Mouse (Mus musculus): Measurements from ENCODE around the gene Ptch1. TPM values are rescaled to one million over a fixed set of nuclear protein-coding genes. Genes with fewer than 3 reads are reported as not detected.

The Ptch1 gene
- polyA plus RNA-seq, 1 experiment from 2014 or later, result 25.6 TPM

- H3K9ac ChIP-seq (ENCODE audit: low read length), result no peak overlapping the region
- 46% methylated on average over 6 of the region's 6 CpGs for WGBS
- DNase-seq (ENCODE audit: low spot score) (no peak), ATAC-seq (ENCODE audit: insufficient number of reproducible peaks, low FRiP score, low TSS enrichment, low read depth) (no peak)
- H3K4me3 ChIP-seq (ENCODE audit: low read depth, low read length), result no peak overlapping the region
- no peak overlapping the region for H3K27ac ChIP-seq (replicated peaks; ENCODE audit: low read depth, low read length)
- H3K27me3 ChIP-seq (ENCODE audit: control insufficient read depth, insufficient read depth, low read length), result no peaks in the 10 kb centered on the region
- H3K4me2 ChIP-seq (ENCODE audit: low read depth, severe bottlenecking), result no peak overlapping the region
- peaks cover 40% of the 10 kb centered on the region for H3K36me3 ChIP-seq (ENCODE audit: control insufficient read depth, insufficient read depth, low read length)
- peaks cover 15% of the 10 kb centered on the region for H3K4me1 ChIP-seq (ENCODE audit: control insufficient read depth, insufficient read depth, low read length)
- no peaks in the 10 kb centered on the region for H3K9me3 ChIP-seq (ENCODE audit: control insufficient read depth, low read length)
Observed at GRCm38 (mm10) chr13:63512411-63512810, 61.0 kb downstream of the Ptch1 start.

GRCm38 (mm10) chr13:63507821-63508220 is 65.6 kb downstream of the Ptch1 start:
- ATAC-seq (ENCODE audit: insufficient number of reproducible peaks, low FRiP score, low TSS enrichment, low read depth) (no peak), DNase-seq (ENCODE audit: low spot score) (peak; percentile 25)
- 91% methylated on average over 5 of the region's 5 CpGs for WGBS
- H3K9ac ChIP-seq (ENCODE audit: low read length), result no peak overlapping the region
- H3K27me3 ChIP-seq (ENCODE audit: control insufficient read depth, insufficient read depth, low read length), result no peaks in the 10 kb centered on the region
- no peak overlapping the region for H3K4me3 ChIP-seq (ENCODE audit: low read depth, low read length)
- no peak overlapping the region for H3K4me2 ChIP-seq (ENCODE audit: low read depth, severe bottlenecking)
- H3K4me1 ChIP-seq (ENCODE audit: control insufficient read depth, insufficient read depth, low read length), result peaks cover 1% of the 10 kb centered on the region; the same call in 1 of the 2 replicates
- H3K36me3 ChIP-seq (ENCODE audit: control insufficient read depth, insufficient read depth, low read length), result peaks cover 23% of the 10 kb centered on the region
- H3K27ac ChIP-seq (replicated peaks; ENCODE audit: low read depth, low read length), result no peak overlapping the region
- no peaks in the 10 kb centered on the region for H3K9me3 ChIP-seq (ENCODE audit: control insufficient read depth, low read length)

GRCm38 (mm10) chr13:63507001-63507556 is 66.3 kb downstream of the Ptch1 start:
- Histone ChIP-seq H3K4me1 (ENCODE audit: control insufficient read depth, insufficient read depth, low read length) (no peaks in the 10 kb centered on the region), H3K4me2 (ENCODE audit: low read depth, severe bottlenecking) (no peak overlapping the region), H3K27me3 (ENCODE audit: control insufficient read depth, insufficient read depth, low read length) (no peaks in the 10 kb centered on the region), H3K27ac (replicated peaks; ENCODE audit: low read depth, low read length) (no peak overlapping the region), H3K4me3 (ENCODE audit: low read depth, low read length) (no peak overlapping the region), H3K9me3 (ENCODE audit: control insufficient read depth, low read length) (no peaks in the 10 kb centered on the region), H3K9ac (ENCODE audit: low read length) (no peak overlapping the region), H3K36me3 (ENCODE audit: control insufficient read depth, insufficient read depth, low read length) (peaks cover 22% of the 10 kb centered on the region)
- ATAC-seq (ENCODE audit: insufficient number of reproducible peaks, low FRiP score, low TSS enrichment, low read depth) (no peak), DNase-seq (ENCODE audit: low spot score) (peak; percentile 23)
- 83% methylated on average over 6 of the region's 6 CpGs for WGBS

DNA sequence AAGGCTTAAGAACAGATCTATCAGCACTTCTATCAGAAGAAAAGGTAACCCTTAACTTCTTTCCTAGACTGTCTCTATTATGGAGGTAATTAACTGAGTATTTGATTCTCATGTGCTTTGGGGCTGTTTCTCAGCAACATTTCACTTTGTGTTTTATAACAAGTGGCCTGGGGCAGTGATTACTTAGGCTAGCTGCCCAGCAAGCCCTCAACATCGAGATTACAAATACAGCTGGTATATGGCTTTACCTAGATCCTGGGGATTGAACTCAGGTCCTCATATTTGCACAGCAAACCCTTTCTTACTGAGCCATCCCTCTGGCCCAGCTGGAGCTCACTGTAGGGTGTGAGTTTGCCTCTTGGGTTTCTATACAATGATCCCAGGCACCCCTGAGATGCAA is 67.0 kb downstream of the Ptch1 start:
- no peak overlapping the region for H3K4me2 ChIP-seq (ENCODE audit: low read depth, severe bottlenecking)
- H3K4me1 ChIP-seq (ENCODE audit: control insufficient read depth, insufficient read depth, low read length), result no peaks in the 10 kb centered on the region
- no peak overlapping the region for H3K27ac ChIP-seq (replicated peaks; ENCODE audit: low read depth, low read length)
- no peak overlapping the region for H3K9ac ChIP-seq (ENCODE audit: low read length)
- no peak overlapping the region for H3K4me3 ChIP-seq (ENCODE audit: low read depth, low read length)
- H3K36me3 ChIP-seq (ENCODE audit: control insufficient read depth, insufficient read depth, low read length), result peaks cover 16% of the 10 kb centered on the region
- no peaks in the 10 kb centered on the region for H3K9me3 ChIP-seq (ENCODE audit: control insufficient read depth, low read length)
- no peak for DNase-seq (ENCODE audit: low spot score)
- H3K27me3 ChIP-seq (ENCODE audit: control insufficient read depth, insufficient read depth, low read length), result no peaks in the 10 kb centered on the region
- ATAC-seq (ENCODE audit: insufficient number of reproducible peaks, low FRiP score, low TSS enrichment, low read depth), result no peak
- 54% methylated on average over 1 of the region's 1 CpGs for WGBS

- no peak for ATAC-seq (ENCODE audit: insufficient number of reproducible peaks, low FRiP score, low TSS enrichment, low read depth)
Observed at GRCm38 (mm10) chr13:63502391-63502790, 71.0 kb downstream of the Ptch1 start.

GRCm38 (mm10) chr13:63499489-63499888 is 73.9 kb downstream of the Ptch1 start:
- Histone ChIP-seq H3K9me3 (ENCODE audit: control insufficient read depth, low read length) (no peaks in the 10 kb centered on the region), H3K4me3 (ENCODE audit: low read depth, low read length) (no peak overlapping the region), H3K27ac (replicated peaks; ENCODE audit: low read depth, low read length) (no peak overlapping the region), H3K9ac (ENCODE audit: low read length) (no peak overlapping the region), H3K27me3 (ENCODE audit: control insufficient read depth, insufficient read depth, low read length) (no peaks in the 10 kb centered on the region), H3K4me1 (ENCODE audit: control insufficient read depth, insufficient read depth, low read length) (0 out of 2 replicates have a peak, but pooled peaks cover 3% of the 10 kb centered on the region), H3K36me3 (ENCODE audit: control insufficient read depth, insufficient read depth, low read length) (no peaks in the 10 kb centered on the region), H3K4me2 (ENCODE audit: low read depth, severe bottlenecking) (no peak overlapping the region)
- DNase-seq (ENCODE audit: low spot score) (no peak), ATAC-seq (ENCODE audit: insufficient number of reproducible peaks, low FRiP score, low TSS enrichment, low read depth) (no peak)
- 86% methylated on average over 2 of the region's 2 CpGs for WGBS

More at GRCm38 (mm10) chr13:63502391-63502790, 71.0 kb downstream of the Ptch1 start:
- no peak for DNase-seq (ENCODE audit: low spot score)
- no peaks in the 10 kb centered on the region for H3K36me3 ChIP-seq (ENCODE audit: control insufficient read depth, insufficient read depth, low read length)
- no peaks in the 10 kb centered on the region for H3K27me3 ChIP-seq (ENCODE audit: control insufficient read depth, insufficient read depth, low read length)
- no peaks in the 10 kb centered on the region for H3K4me1 ChIP-seq (ENCODE audit: control insufficient read depth, insufficient read depth, low read length)
- H3K9ac ChIP-seq (ENCODE audit: low read length), result no peak overlapping the region
- H3K9me3 ChIP-seq (ENCODE audit: control insufficient read depth, low read length), result no peaks in the 10 kb centered on the region
- no peak overlapping the region for H3K4me3 ChIP-seq (ENCODE audit: low read depth, low read length)
- WGBS, result 89% methylated on average over 2 of the region's 2 CpGs
- no peak overlapping the region for H3K4me2 ChIP-seq (ENCODE audit: low read depth, severe bottlenecking)
- no peak overlapping the region for H3K27ac ChIP-seq (replicated peaks; ENCODE audit: low read depth, low read length)

GRCm38 (mm10) chr13:63496646-63497582 is 76.5 kb downstream of the Ptch1 start, which contains the start of gene Fancc:
TSS of gene Fancc (minus strand) at chr13:63497278.
- H3K9me3 ChIP-seq (ENCODE audit: control insufficient read depth, low read length), result no peaks in the 10 kb centered on the region
- no peak within 1 kb of the TSS for H3K4me3 ChIP-seq (ENCODE audit: low read depth, low read length)
- 0 out of 2 replicates have a peak within 1 kb of the TSS, but pooled peaks have one; percentile 5 for H3K9ac ChIP-seq (ENCODE audit: low read length)
- H3K27ac ChIP-seq (replicated peaks; ENCODE audit: low read depth, low read length), result peak within 1 kb of the TSS; percentile 80
- DNase-seq (ENCODE audit: low spot score) (peak; percentile 88), ATAC-seq (ENCODE audit: insufficient number of reproducible peaks, low FRiP score, low TSS enrichment, low read depth) (peak; percentile 85)
- 16% methylated on average over 23 of the region's 23 CpGs for WGBS
- no peaks in the 10 kb centered on the region for H3K36me3 ChIP-seq (ENCODE audit: control insufficient read depth, insufficient read depth, low read length)
- H3K4me2 ChIP-seq (ENCODE audit: low read depth, severe bottlenecking), result peak within 1 kb of the TSS; percentile 15; the same call in 1 of the 2 replicates
- H3K27me3 ChIP-seq (ENCODE audit: control insufficient read depth, insufficient read depth, low read length), result no peaks in the 10 kb centered on the region
- H3K4me1 ChIP-seq (ENCODE audit: control insufficient read depth, insufficient read depth, low read length), result 0 out of 2 replicates have a peak, but pooled peaks cover 3% of the 10 kb centered on the region

GRCm38 (mm10) chr13:63487707-63488042 is 85.7 kb downstream of the Ptch1 start:
- ATAC-seq (ENCODE audit: insufficient number of reproducible peaks, low FRiP score, low TSS enrichment, low read depth) (no peak), DNase-seq (ENCODE audit: low spot score) (no peak)
- Histone ChIP-seq H3K4me3 (ENCODE audit: low read depth, low read length) (no peak overlapping the region), H3K9ac (ENCODE audit: low read length) (no peak overlapping the region), H3K9me3 (ENCODE audit: control insufficient read depth, low read length) (no peaks in the 10 kb centered on the region), H3K27me3 (ENCODE audit: control insufficient read depth, insufficient read depth, low read length) (no peaks in the 10 kb centered on the region), H3K4me2 (ENCODE audit: low read depth, severe bottlenecking) (no peak overlapping the region), H3K4me1 (ENCODE audit: control insufficient read depth, insufficient read depth, low read length) (peaks cover 3% of the 10 kb centered on the region), H3K27ac (replicated peaks; ENCODE audit: low read depth, low read length) (no peak overlapping the region), H3K36me3 (ENCODE audit: control insufficient read depth, insufficient read depth, low read length) (no peaks in the 10 kb centered on the region)
- 67% methylated on average over 7 of the region's 7 CpGs for WGBS

All from limb, embryonic 11.5 days (tissue).